Comparison of ENCODE assay signal across 9 mouse cellular contexts in the genomic region with DNA sequence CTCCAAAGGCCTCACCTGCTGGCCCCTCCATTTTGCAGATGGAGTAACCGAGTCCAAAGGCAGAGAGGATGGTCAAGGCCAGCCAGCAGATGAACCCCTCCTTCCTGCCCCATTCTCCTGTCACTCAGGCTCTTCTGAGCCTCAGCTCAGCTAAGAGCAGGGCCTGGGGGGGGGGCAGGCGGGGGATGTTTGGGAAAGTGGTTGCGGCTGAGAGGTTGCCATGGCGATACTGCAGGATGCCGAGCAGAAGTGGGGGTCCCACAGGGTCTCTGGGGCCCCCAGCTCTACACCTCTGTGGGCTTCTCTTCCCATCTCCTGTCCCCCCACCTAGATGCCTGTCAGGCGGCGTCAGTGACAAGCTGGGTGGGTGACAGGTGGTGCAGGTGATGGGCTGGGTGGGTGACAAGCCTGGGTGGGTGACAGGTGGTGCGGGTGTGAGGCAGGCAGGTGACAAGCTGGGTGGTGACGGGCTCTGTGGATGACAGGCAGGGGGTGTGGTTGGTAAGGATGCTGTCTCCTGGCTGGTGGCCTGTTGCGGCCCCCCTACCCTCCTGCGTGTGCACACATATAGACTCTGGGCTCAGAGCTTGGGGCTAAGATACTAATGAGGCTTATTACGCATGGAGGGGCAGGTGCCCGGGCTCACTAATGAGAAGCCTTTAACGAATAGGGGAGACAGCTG. TPM values are rescaled to one million over a fixed set of nuclear protein-coding genes. Genes with fewer than 3 reads are reported as not detected.
A peak's percentile ranks its signal among the peaks of the same experiment; 100 is the strongest.
DNase-seq lines count a peak whose midpoint lies in the region; ATAC-seq and TF ChIP-seq lines count a peak whose summit lies in the region.
"Had no signal": no experiment of that assay in that cellular context is flagged by ENCODE, and none has a peak within 500 bp of the region (broad histone marks: within the 10 kb centered on the region; RNA-seq: fewer than 3 reads in every experiment).

No protein-coding gene starts in this region.

- ATAC-seq in hindbrain, embryonic 13.5 days (ENCODE audit: low FRiP score): peak; percentile 7; the same call in 1 of the 2 replicates
- no peak for ATAC-seq in neural tube, embryonic 15.5 days (ENCODE audit: low FRiP score)
- no peak for ATAC-seq in inflammation-experienced regulatory T-cells, adult 6 months

- H3K4me1 ChIP-seq in cerebellum, adult 2 months (ENCODE audit: control insufficient read depth, insufficient read depth, low read length): peaks cover 65% of the 10 kb centered on the region
- H3K4me1 ChIP-seq in hindbrain, embryonic 13.5 days (replicated peaks): peaks cover 97% of the 10 kb centered on the region
- peaks cover 89% of the 10 kb centered on the region for H3K4me1 ChIP-seq in neural tube, embryonic 15.5 days

- no peaks in the 10 kb centered on the region for H3K27me3 ChIP-seq in cerebellum, adult 2 months (ENCODE audit: control insufficient read depth, insufficient read depth, low read length)
- H3K27me3 ChIP-seq in hindbrain, embryonic 13.5 days: no peaks in the 10 kb centered on the region
- no peaks in the 10 kb centered on the region for H3K27me3 ChIP-seq in neural tube, embryonic 15.5 days (replicated peaks)

- H3K9ac ChIP-seq in hindbrain, embryonic 13.5 days: peak overlapping the region; percentile 58
- H3K9ac ChIP-seq in neural tube, embryonic 15.5 days (replicated peaks): 0 out of 2 replicates have a peak overlapping the region, but pooled peaks have one; percentile 2

- no peak overlapping the region for H3K4me3 ChIP-seq in cerebellum, adult 2 months (replicated peaks; ENCODE audit: insufficient read depth, low read depth, low read length)
- H3K4me3 ChIP-seq in layer of hippocampus, adult 2 months: no peak overlapping the region
- no peak overlapping the region for H3K4me3 ChIP-seq in hindbrain, embryonic 13.5 days
- H3K4me3 ChIP-seq in neural tube, embryonic 15.5 days (replicated peaks): no peak overlapping the region

- no peak for TF ChIP-seq POLR2A in cerebellum, adult 2 months (IDR thresholded peaks at IDR 0.05; ENCODE audit: borderline replicate concordance, insufficient read depth, low read length)

- peak; percentile 59 for DNase-seq in cerebellum, adult 11-12 months
- no peak for DNase-seq in cerebellum, adult 2 months
- no peak for DNase-seq in layer of hippocampus, adult 2 months (ENCODE audit: low spot score in 2 of 2)
- DNase-seq in layer of hippocampus, postnatal 14 days (ENCODE audit: low spot score in 2 of 2): no peak
- DNase-seq in right cerebral cortex, postnatal 4 days: no peak
- DNase-seq: layer of hippocampus, adult 9-11 months had no signal

- no peak for TF ChIP-seq CTCF in cerebellum, adult 2 months (IDR thresholded peaks at IDR 0.05; ENCODE audit: borderline replicate concordance, insufficient read depth, low read depth, low read length)
- TF ChIP-seq CTCF in layer of hippocampus, adult 2 months (conservative IDR thresholded peaks at IDR 0.05): no peak

- H3K27ac ChIP-seq in cerebellum, adult 2 months (ENCODE audit: insufficient read depth, low read length): no peak overlapping the region
- peak overlapping the region; percentile 65 for H3K27ac ChIP-seq in layer of hippocampus, adult 2 months
- H3K27ac ChIP-seq in hindbrain, embryonic 13.5 days: peak overlapping the region; percentile 83
- peak overlapping the region; percentile 77 for H3K27ac ChIP-seq in neural tube, embryonic 15.5 days (replicated peaks)

- no peaks in the 10 kb centered on the region for H3K9me3 ChIP-seq in hindbrain, embryonic 13.5 days
- no peaks in the 10 kb centered on the region for H3K9me3 ChIP-seq in neural tube, embryonic 15.5 days (replicated peaks)

- H3K36me3 ChIP-seq in hindbrain, embryonic 13.5 days: peaks cover 12% of the 10 kb centered on the region; the same call in 1 of the 2 replicates
- H3K36me3 ChIP-seq in neural tube, embryonic 15.5 days: no peaks in the 10 kb centered on the region

- 25% methylated on average over 14 of the region's 14 CpGs for WGBS in cerebellum, adult 2 months
- 35% methylated on average over 14 of the region's 14 CpGs for WGBS in hindbrain, embryonic 13.5 days
- WGBS in neural tube, embryonic 15.5 days: 33% methylated on average over 14 of the region's 14 CpGs

- H3K4me2 ChIP-seq in hindbrain, embryonic 13.5 days: peak overlapping the region; percentile 48
- H3K4me2 ChIP-seq in neural tube, embryonic 15.5 days: peak overlapping the region; percentile 44

RNA-seq across cellular contexts. Expression of a gene that starts 12.0 kb away (rescaled TPM):
- 30.8 and 34.3 TPM in 2 replicates for polyA plus RNA-seq in cerebellum, adult 2 months (2012; rRNA removed)
- 100 to 1,000 TPM; 108 to 113 TPM for total RNA-seq in layer of hippocampus, adult 2 months (2021)
- 10 to 100 TPM; 88.6 to 96.3 TPM for total RNA-seq in layer of hippocampus, postnatal 14 days (2021)
- 11.0 and 12.5 TPM in 2 replicates for polyA plus RNA-seq in hindbrain, embryonic 13.5 days (2015; fragmentation: Nextera tagmentation; extraction: Ambion mirVana)
- 11.0 TPM in 2 replicates for polyA plus RNA-seq in neural tube, embryonic 15.5 days (2015; fragmentation: Nextera tagmentation; extraction: Ambion mirVana)
- 1 to 10 TPM; 1.6 to 2.4 (median 2.4) TPM for polyA plus RNA-seq in inflammation-experienced regulatory T-cells, adult 6 months (2017; shearing (Covaris generic))

RNA-seq across cellular contexts. Expression of a gene that starts 49.2 kb away (rescaled TPM):
- 0.32 and 0.38 TPM in 2 replicates for polyA plus RNA-seq in cerebellum, adult 2 months (2012; rRNA removed)
- under 1 TPM in 1 of 2 experiments, not detected in 1; 0.12 TPM for total RNA-seq in layer of hippocampus, adult 2 months (2021)
- total RNA-seq in layer of hippocampus, postnatal 14 days (2021): not detected
- polyA plus RNA-seq in hindbrain, embryonic 13.5 days (2015; fragmentation: Nextera tagmentation; extraction: Ambion mirVana): 0.13 TPM in 1 of 2 replicates, not detected in the other
- polyA plus RNA-seq in neural tube, embryonic 15.5 days (2015; fragmentation: Nextera tagmentation; extraction: Ambion mirVana): 0.23 and 0.91 TPM in 2 replicates
- polyA plus RNA-seq in inflammation-experienced regulatory T-cells, adult 6 months (2017; shearing (Covaris generic)): 1 to 10 TPM; 1.9 to 6.6 (median 3.3) TPM
